Mouse (Mus musculus) heart, postnatal 14 days (tissue): ENCODE data around the gene Tspan3. TPM values are rescaled to one million over a fixed set of nuclear protein-coding genes. Genes with fewer than 3 reads are reported as not detected.

Source experiments
- DNase-seq, 2 experiments: peaks; one replicate each; pipeline ENCODE4 v3.0.0; 2021 to 2022
- intact Hi-C: fragments of 180-260 bp; cut with DNase I; formaldehyde crosslinking; loops from one replicate; pipeline ENCODE4 v1.15.1; 2025
- long read RNA-seq, 2 experiments: library from polyadenylated mRNA; stranded (forward); transcript quantifications; one replicate each; pipeline ENCODE4 v2.0.0; 2021
- total RNA-seq, 2 experiments: library from RNA; stranded (reverse); gene quantifications; 2 replicates each; pipeline ENCODE4 v1.2.3; 2021

The Tspan3 gene
- 100 to 1,000 TPM; 194 to 199 TPM for total RNA-seq
- long read RNA-seq, experiment 1, transcript Tspan3-201 (7 exons, 1,716 nt) = major isoform, 562 of 586 reads
- long read RNA-seq, experiment 1, partial matches to known transcripts = 4 of 586 reads
- long read RNA-seq, experiment 1, other reads (novel, unspliced or antisense) = 19 of 586 reads
- long read RNA-seq, experiment 2, transcript Tspan3-201 (7 exons, 1,716 nt) = major isoform, 530 of 551 reads
- long read RNA-seq, experiment 2, partial matches to known transcripts = 7 of 551 reads
- long read RNA-seq, experiment 2, other reads (novel, unspliced or antisense) = 14 of 551 reads

DNA sequence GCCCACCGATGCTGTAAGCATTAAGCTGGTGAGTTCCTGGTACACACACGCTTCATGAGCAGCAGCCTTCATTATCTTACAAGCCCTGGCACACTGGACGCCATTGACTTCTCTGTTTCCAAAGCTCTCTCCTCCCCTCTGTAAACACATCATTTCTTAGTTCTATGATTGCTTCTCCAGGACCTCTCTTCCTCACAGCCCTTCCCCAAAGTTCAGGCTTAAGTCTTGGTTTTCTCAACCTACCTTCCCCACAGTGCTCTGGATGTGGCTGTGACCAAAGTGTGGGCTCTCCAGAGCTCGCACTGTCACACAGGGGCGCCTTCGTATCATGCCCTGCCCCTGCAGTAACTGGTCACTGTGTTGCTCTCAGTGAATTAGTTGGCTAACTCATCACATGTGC, at the start of gene Tspan3:
TSS of gene Tspan3 (minus strand) at position 101 of the 400 bp plus-strand sequence.
- DNase-seq = no peak
- intact Hi-C loops = no loop called here

DNA sequence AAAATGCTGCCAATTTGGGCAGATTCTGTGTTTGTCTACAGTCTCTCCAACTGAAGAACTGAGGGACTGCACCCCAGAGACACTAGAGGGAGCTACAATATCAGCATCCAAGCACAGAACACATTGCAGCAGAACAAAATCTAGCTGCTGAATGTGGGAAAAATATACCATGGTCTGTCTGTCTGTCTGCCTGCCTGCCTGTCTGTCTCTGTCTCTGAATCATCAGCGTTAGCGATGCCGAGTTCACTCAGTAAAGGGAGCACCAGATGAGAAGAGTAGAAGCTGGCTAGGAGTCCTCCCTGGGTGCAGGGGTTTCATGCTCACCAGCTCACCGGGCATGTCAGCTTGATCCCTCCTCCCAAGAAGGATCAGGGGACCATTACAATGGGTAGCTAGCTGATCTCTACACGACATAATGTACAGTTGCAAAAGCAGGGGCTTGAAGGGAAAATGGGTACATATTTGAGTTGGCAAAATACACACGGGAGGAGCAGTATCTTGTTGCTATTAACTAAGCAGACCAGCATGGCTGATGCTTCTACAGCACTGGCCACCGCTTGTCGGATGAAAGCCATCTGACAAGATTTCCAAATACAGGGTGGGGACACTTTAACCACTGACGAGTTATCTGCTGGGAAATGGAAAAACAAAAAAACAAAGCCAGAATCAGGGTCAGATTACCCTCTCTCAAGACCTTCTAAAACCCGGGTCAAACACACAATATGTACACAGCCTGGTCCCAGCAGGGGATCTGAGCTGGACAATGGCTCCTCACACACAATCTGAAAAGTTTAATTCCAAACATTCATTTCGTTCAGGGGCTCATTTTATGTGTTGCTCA, 48.4 kb upstream of the Tspan3 start:
- peak; percentile 33 to 59 for DNase-seq
- intact Hi-C loops = loop anchor here (2.0 kb wide), 4 partner anchors 45 to 339 kb away; no protein-coding TSS in a partner anchor

DNA sequence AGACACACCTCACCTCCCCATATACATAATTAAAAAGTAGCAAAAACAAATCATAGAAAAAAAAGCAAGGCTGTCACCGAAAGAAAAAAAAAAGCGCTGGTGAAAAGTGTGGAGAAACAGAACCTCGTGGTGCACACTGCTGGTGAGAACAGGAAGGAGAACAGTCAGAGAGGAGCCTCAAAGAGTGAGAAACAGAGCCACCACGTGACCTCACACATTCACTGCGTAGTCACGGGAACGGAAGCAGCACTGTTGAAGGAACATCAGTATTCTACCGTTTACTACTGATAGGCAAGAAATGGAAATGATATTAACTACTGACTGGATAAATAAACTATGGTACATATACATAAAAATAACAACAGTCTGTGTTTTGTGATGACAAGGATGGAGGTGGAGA, 43.5 kb upstream of the Tspan3 start:
- intact Hi-C loops = loop anchor here (10.0 kb wide), 1 partner anchor 586 kb away; the partner anchor contains the start of gene Lingo1

DNA sequence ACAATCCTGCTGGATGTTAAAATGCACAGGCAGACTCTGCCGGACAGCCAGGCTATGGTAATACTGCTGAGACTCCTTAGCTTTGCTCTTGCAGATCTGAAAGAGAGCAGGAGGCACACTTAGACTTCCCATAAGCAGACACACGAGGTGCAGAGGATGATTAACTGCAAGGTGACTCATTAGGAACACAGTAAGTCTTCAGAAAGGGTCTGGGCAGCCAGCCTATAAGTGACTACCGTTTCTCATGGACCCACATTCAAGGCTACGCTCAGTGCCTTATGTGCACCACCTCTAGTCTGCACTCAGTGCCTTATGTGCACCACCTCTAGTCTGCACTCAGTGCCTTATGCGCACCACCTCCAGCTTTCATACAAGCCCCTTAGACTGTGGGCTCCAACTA, 42.2 kb upstream of the Tspan3 start:
- intact Hi-C loops = loop anchor here (10.0 kb wide), 1 partner anchor 587 kb away; the partner anchor contains the start of gene Lingo1

More for the DNA sequence above, 43.5 kb upstream of the Tspan3 start:
- no peak for DNase-seq

DNA sequence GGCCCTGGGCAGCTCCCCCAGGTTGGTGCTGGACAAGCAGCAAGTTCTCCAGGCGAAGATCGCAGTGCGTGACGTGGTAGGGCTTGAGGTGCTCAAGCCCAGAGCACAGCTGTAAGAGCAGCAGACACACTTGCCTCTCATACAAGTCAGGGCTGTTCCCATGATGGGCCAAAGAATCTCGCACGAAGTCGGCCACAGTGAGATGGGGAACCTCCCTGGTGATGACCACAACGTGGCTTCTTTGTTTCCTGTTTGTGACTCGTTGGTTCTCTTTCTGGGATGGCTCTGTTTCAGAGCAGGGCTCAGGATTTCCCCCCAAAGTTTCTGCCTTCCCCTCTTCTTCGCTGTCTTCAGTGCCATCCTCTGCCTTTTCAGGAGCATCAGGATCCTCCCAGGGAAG, 41.8 kb upstream of the Tspan3 start:
- DNase-seq = no peak
- intact Hi-C loops = loop anchor here (10.0 kb wide), 1 partner anchor 588 kb away; the partner anchor contains the start of gene Lingo1

More for the DNA sequence above, 42.2 kb upstream of the Tspan3 start:
- no peak for DNase-seq

DNA sequence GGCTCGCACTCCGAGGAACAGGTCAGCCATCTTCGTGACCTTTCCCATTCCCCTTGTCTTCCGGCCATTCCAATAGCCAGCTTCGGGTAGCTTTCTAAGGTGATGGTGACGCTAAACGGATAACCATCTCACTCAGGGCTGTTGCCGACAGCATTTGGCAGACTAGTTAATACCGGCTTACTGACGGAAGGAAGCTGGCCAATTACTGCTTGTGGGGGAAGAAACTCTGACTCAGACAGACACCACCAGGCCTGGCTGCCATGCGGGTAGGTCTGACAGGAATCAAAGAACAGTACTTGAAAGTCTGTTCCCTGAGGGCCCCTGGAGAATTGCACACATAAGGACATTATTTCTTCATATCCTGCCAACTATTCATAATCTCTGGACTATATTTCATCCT, 40.1 kb upstream of the Tspan3 start:
- DNase-seq = no peak
- intact Hi-C loops = loop anchor here (10.0 kb wide), 1 partner anchor 589 kb away; the partner anchor contains the start of gene Lingo1

DNA sequence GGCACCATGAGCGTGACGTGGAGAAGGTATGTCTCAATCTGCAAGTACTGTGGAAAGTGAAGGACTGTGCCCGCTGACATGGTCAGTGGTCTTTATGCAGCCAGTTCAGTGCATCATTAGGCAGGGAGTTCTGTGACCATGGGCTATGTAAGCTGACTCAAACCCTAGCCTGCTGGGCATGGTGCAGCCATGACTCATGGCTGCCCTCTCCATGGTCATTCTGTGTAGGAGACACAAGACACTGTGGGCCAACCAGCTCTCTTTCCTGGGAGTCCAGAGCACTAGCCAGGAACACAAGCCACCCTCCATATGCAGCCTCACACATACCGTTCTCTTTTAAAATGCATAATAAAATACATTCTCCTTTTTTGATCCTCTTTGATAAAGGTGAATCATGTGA, 39.0 kb upstream of the Tspan3 start:
- intact Hi-C loops = loop anchor here (5.0 to 10.0 kb wide), 2 partner anchors 433 to 590 kb away; partner anchors contain the start of gene Lingo1
- DNase-seq = no peak

DNA sequence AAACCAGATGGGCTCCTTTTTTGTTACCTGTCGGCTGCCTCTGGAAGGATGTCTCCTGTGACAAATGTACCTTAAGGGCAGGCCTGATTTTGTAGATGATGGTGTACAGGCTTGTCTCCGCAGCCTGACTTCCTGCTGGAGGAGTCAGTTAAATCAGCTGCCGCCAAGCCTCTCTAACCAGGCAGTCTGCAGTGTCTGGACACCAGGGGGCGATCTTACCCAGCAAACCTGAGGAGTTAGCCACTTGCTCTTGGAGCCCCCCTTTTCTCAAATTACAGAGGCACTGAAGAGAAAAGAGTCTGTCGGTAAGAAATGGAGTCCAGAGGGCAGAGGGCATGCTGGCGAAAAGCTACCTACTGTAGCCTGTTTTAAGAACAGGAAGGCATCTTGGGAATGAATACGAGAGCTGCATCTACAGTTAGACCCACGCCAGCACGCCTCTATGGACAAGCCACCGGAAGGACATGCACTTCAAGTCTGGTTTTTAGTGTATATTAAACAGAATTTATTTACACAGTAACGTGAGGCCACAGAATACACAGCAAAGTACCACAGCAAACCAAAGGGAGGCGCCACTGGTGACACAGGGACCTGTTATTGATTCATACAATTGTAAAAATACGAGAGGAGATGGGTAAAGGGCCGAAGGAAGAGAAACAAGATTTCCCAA, 35.5 kb upstream of the Tspan3 start:
- DNase-seq = peak; percentile 86 to 92

DNA sequence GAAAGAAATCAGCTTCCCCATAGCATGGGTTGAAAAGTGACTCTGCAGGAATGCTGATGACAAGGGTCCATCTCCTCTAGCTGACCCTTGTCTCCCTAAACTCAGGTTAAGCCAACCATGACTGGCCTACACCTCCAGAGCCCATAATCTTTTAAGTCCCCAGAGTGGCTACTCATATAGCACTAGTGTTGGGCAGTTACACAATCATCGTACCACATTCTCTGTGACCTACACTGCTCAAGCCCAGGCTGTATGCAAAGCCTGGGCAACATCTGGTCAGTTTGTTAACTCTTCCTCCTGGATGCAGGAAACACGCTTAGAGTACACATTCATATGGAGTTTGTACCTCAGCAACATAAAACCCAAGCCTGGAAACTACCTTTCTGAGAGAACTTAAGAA, 34.9 kb upstream of the Tspan3 start:
- intact Hi-C loops = loop anchor here (2.0 to 10.0 kb wide), 3 partner anchors 81 to 595 kb away; partner anchors contain the start of gene Lingo1
- no peak for DNase-seq

More for the DNA sequence above, 35.5 kb upstream of the Tspan3 start:
- intact Hi-C loops = loop anchor here (2.0 to 10.0 kb wide), 3 partner anchors 82 to 594 kb away; partner anchors contain the start of gene Lingo1

DNA sequence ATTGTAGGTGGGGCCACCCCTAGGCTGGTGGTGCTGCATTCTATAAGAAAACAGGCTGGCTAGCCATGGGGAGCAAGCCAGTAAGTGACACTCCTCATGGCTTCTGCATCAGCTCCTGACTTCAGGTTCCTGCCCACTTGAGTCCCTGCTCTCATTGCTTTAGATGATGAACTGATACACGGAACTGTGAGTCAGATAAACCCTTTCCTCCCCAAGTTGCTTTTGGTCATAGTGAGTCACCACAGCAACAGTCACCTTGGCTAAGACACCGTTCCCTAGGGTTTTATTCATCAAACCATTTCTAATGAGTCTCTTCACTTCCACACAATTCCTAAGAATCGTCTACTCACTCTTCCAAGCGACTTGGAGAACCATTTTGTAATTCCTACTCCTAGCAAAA, 31.6 kb upstream of the Tspan3 start:
- no peak for DNase-seq
- intact Hi-C loops = no loop called here

DNA sequence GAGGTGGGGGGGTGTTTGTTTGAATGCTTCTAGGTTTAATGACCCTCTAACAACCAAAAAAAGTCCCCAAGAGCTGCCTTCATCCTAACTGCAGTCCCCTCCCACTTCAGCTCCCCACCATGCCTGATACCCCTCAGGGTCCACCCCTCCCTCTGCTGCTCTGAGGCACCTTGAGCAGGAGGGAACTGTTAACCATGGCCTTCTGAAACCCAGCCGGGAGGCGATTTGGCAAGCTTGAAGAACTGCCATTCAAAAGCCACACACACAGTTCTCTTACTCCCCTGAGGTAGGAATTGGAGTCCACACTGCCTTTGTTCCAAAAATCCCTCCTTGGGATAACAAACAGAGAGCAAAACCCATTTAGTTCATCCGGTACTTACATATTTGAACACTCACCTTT, 29.9 kb upstream of the Tspan3 start:
- intact Hi-C loops = no loop called here
- DNase-seq = no peak

DNA sequence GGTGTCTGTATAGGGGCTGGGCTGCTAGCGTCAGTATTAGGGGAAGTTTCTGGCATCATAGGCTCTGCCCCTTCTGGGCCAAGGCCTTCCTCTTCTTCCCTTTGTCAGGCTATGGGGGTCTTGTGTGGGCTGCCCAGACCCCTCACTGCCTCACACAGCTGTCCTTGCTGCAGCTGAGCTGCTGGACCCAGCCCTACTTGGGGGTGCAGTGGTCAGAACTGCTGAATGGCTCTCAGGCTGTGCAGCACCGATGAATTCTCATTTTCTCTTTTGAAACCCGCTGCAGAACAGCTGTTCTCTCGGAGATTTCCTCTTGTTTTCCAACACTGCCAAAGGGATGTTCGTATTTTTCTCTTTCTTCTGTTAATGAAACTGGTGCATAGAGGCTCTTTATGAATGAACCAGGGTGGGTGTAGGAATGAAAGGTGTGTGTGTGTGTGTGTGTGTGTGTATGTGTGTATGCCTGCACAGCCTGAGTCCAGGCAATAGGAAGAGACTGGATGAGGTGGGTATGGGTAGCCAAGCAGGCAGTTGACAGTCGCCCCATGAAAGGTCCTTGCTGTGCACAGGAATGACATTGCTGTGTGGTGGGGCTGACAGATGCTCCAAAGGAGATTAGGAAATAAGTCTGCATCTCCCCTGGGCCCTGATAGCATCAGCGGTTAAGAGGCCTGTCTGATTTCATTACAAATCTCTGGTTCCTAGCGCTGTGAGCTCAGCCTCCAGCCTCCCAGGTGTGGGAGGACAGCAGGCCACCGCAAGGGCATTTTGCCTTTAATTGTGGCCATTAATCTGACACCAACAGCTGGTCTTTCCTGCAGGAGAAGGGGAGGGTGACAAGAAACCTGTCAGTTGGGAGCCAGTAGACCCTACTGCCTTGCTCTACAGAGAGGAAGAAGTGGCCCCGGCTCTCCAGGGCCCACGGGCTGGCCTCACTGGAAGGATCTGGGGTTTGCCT, 26.5 kb upstream of the Tspan3 start:
- DNase-seq = no peak
- intact Hi-C loops = no loop called here

DNA sequence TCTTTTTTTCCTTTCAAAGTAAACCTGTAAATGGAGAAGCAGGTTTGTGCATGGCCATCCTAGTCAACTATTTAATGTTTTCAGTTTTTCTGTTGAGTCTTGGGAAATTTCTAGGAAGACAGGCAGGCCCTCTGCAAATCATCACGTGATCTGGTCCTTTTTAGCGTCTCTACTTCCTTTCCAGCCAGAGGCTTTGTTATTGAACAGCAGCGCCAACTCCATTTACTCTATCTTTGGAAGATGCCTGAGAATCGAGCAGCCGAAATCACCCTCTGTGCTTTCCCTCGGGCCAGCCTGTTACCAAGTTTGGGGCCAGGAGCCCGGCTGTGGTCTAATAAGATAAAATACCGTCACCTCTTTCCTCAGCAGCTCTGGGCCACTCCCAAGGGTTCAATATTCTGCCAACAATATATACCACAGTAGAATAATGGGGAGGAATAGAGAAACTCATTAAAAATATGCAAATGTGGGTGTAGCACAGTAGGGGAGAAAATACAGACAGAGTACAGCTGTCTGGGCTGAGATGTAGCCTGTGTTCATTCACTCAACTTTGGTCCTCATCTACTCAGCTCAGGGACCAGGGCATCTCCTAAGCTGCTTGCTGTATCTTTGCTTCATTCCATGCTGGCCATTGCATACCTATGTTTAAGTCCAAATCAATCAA, 15.0 kb upstream of the Tspan3 start:
- peak in 1 of 2 experiments; percentile 26 for DNase-seq
- intact Hi-C loops = no loop called here

DNA sequence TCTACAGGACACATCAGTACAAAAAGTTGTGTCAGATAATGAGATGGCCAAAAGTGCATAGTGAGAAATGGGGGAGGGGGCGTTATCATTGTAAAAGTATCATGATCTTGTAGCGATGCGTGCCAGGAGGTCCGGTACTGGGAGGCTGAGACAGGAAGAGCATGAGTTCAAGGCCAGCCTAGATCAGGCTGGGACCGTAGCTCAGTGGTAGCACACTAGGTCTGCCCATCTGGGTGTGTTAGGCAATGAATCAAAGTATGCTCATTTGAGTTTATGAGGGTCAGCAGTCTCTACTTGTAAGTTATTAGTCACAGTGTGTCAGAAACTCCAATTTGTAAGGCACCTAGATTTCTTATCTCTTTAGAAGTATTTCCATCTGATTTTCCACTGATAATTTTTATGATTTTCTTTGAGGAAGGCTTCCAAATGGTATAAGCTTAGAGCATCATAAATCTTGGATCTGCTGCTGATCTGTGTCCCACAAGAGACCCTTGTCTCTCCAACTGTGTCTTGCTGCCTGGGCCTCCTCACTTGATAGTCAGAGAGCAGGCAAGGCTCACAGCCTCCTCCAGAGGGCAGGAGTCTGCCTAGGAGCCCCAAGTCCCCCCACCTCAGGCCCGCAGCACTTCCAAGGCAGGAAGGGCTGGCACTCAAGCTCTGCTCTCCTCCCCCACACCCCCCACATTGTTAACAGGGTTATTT, 14.3 kb upstream of the Tspan3 start:
- peak; percentile 31 to 36 for DNase-seq
- intact Hi-C loops = no loop called here

DNA sequence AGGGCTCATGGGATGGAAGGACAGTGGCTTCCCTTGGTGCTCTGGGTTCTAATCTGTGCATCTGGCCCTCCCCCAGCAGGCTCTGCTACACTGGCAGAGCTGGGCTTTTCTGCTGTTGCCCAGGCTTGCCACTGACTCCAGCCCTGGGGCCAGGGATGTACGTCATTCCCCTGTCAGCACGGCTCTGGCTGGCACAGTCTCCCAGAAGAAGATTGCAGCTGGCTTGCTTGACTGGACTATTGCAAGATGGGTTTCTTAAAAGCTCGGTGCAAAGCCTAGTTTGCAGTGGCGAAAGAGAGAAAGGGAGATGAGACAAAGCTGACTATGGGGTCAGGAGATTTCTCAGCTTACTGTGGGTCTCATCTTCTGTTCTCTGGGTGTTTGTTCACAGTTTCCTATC, 12.1 kb upstream of the Tspan3 start:
- intact Hi-C loops = no loop called here
- no peak for DNase-seq

DNA sequence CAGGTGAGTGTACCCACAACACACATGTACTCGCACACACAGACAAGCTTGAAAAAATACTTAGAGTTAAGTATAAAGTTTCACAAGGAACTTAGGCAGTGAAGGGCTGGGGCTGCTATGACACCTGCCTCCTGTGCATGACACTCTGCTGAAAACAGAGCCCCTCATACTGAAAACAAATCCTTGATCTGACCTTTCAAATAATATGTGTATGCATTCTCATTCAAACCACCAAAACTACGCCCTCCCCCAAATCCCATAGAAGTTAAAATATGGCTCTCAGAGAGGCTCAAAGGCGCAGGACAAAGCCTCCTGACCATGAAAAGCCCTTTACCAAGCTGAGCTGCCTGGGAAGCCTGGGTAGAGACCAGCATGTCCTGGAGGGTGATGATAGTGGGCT, 10.0 kb upstream of the Tspan3 start:
- intact Hi-C loops = no loop called here
- no peak for DNase-seq

DNA sequence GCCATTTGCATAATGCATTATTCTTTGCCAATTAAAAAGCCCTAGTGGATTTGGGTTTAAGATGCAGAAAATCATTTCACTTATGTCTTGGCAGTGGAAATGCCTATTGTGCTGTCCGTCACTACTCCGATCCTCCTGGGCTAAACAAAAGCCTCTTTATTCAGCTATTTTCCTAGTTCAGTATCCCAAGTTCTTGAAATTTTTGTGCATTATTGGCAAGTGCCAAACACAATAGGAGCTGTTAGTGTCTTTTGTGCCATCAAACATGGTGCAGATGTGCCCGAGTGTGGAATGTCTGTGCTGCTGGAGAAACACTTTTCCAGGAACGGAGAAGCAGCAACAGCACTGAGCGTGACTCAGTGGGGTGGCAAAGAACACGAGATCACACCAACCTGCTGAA, 2.4 kb upstream of the Tspan3 start:
- intact Hi-C loops = no loop called here
- DNase-seq = no peak

DNA sequence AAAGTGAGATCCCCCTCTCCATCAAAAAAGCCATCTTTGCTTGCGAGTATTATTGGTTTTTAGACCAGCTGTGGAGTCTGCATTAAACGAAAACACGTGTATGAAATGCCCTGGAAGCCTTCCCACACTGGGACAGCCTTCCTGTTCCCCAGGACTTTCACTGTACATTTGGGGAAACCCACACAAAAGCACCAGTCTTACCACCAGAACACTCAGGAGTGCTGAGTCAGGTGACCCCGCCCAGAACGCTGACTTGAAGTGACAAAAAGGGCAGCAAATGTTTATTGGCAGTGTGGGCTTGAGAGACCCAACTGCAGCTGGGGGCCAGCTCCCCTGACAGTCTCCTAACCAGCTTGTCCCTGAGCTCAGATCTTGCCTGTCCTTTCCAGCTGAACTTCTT, 884 bp upstream of the Tspan3 start:
- no peak for DNase-seq
- intact Hi-C loops = no loop called here
